Mouse (Mus musculus): ENCODE data around the gene Dhx8. TPM values are rescaled to one million over a fixed set of nuclear protein-coding genes. Genes with fewer than 3 reads are reported as not detected.

The Dhx8 gene
- total and polyA plus RNA-seq, 2 experiments from 2014 or later, result 12.4 to 13.1 TPM

GRCm38 (mm10) chr11:101756616-101757015, 23.9 kb downstream of the Dhx8 start:
- no peak overlapping the region for H3K4me3 ChIP-seq (ENCODE audit: low read depth, low read length)
- DNase-seq (ENCODE audit: low spot score), result no peak

GRCm38 (mm10) chr11:101757366-101757765, 24.6 kb downstream of the Dhx8 start:
- Histone ChIP-seq H3K9me3 (replicated peaks; ENCODE audit: control insufficient read depth, low read length) (no peaks in the 10 kb centered on the region), H3K36me3 (replicated peaks; ENCODE audit: control insufficient read depth, insufficient read depth, low read length) (peaks cover 92% of the 10 kb centered on the region), H3K27ac (ENCODE audit: low read depth) (peak overlapping the region; percentile 43), H3K4me1 (ENCODE audit: control insufficient read depth, insufficient read depth) (no peaks in the 10 kb centered on the region), H3K4me3 (ENCODE audit: low read depth, low read length) (no peak overlapping the region), H3K9ac (replicated peaks; ENCODE audit: low read depth, low read length) (no peak overlapping the region), H3K27me3 (ENCODE audit: control insufficient read depth, insufficient read depth, low read length) (no peaks in the 10 kb centered on the region), H3K4me2 (ENCODE audit: low read depth, low read length) (no peak overlapping the region)
- TF ChIP-seq EP300 (IDR thresholded peaks at IDR 0.05; ENCODE audit: low read depth) (no peak), CTCF (IDR thresholded peaks at IDR 0.05; ENCODE audit: low read depth) (no peak)
- peak; percentile 24; the same call in 1 of the 2 replicates for ATAC-seq (ENCODE audit: insufficient read depth, low read depth)
- peak; percentile 28 for DNase-seq (ENCODE audit: low spot score)
- 72% methylated on average over 8 of the region's 8 CpGs for WGBS

More at GRCm38 (mm10) chr11:101756616-101757015, 23.9 kb downstream of the Dhx8 start:
- 90% methylated on average over 8 of the region's 8 CpGs for WGBS
- no peak for ATAC-seq (ENCODE audit: insufficient read depth, low read depth)
- TF ChIP-seq CTCF (IDR thresholded peaks at IDR 0.05; ENCODE audit: low read depth), result no peak
- no peak for TF ChIP-seq EP300 (IDR thresholded peaks at IDR 0.05; ENCODE audit: low read depth)
- H3K36me3 ChIP-seq (replicated peaks; ENCODE audit: control insufficient read depth, insufficient read depth, low read length), result peaks cover 92% of the 10 kb centered on the region
- H3K4me2 ChIP-seq (ENCODE audit: low read depth, low read length), result no peak overlapping the region
- H3K4me1 ChIP-seq (ENCODE audit: control insufficient read depth, insufficient read depth), result no peaks in the 10 kb centered on the region
- H3K27ac ChIP-seq (ENCODE audit: low read depth), result no peak overlapping the region
- no peaks in the 10 kb centered on the region for H3K9me3 ChIP-seq (replicated peaks; ENCODE audit: control insufficient read depth, low read length)
- H3K9ac ChIP-seq (replicated peaks; ENCODE audit: low read depth, low read length), result no peak overlapping the region
- no peaks in the 10 kb centered on the region for H3K27me3 ChIP-seq (ENCODE audit: control insufficient read depth, insufficient read depth, low read length)

- Histone ChIP-seq H3K27me3 (ENCODE audit: control insufficient read depth, insufficient read depth, low read length) (no peaks in the 10 kb centered on the region), H3K36me3 (replicated peaks; ENCODE audit: control insufficient read depth, insufficient read depth, low read length) (peaks cover 90% of the 10 kb centered on the region), H3K27ac (ENCODE audit: low read depth) (no peak overlapping the region), H3K9ac (replicated peaks; ENCODE audit: low read depth, low read length) (no peak overlapping the region), H3K9me3 (replicated peaks; ENCODE audit: control insufficient read depth, low read length) (no peaks in the 10 kb centered on the region), H3K4me3 (ENCODE audit: low read depth, low read length) (no peak overlapping the region), H3K4me1 (ENCODE audit: control insufficient read depth, insufficient read depth) (no peaks in the 10 kb centered on the region), H3K4me2 (ENCODE audit: low read depth, low read length) (no peak overlapping the region)
- DNase-seq (ENCODE audit: low spot score) (no peak), ATAC-seq (ENCODE audit: insufficient read depth, low read depth) (no peak)
- WGBS, result 59% methylated on average over 5 of the region's 5 CpGs
- TF ChIP-seq EP300 (IDR thresholded peaks at IDR 0.05; ENCODE audit: low read depth), result no peak
- TF ChIP-seq CTCF (IDR thresholded peaks at IDR 0.05; ENCODE audit: low read depth), result no peak
Measured at GRCm38 (mm10) chr11:101758431-101758830, 25.7 kb downstream of the Dhx8 start.

- Histone ChIP-seq H3K27me3 (ENCODE audit: control insufficient read depth, insufficient read depth, low read length) (no peaks in the 10 kb centered on the region), H3K4me1 (ENCODE audit: control insufficient read depth, insufficient read depth) (no peaks in the 10 kb centered on the region), H3K27ac (ENCODE audit: low read depth) (no peak overlapping the region), H3K4me2 (ENCODE audit: low read depth, low read length) (no peak overlapping the region), H3K9me3 (replicated peaks; ENCODE audit: control insufficient read depth, low read length) (no peaks in the 10 kb centered on the region), H3K4me3 (ENCODE audit: low read depth, low read length) (no peak overlapping the region), H3K9ac (replicated peaks; ENCODE audit: low read depth, low read length) (no peak overlapping the region), H3K36me3 (replicated peaks; ENCODE audit: control insufficient read depth, insufficient read depth, low read length) (peaks cover 87% of the 10 kb centered on the region)
- ATAC-seq (ENCODE audit: insufficient read depth, low read depth) (no peak), DNase-seq (ENCODE audit: low spot score) (no peak)
- 91% methylated on average over 3 of the region's 3 CpGs for WGBS
- no peak for TF ChIP-seq CTCF (IDR thresholded peaks at IDR 0.05; ENCODE audit: low read depth)
- TF ChIP-seq EP300 (IDR thresholded peaks at IDR 0.05; ENCODE audit: low read depth), result no peak
Measured at GRCm38 (mm10) chr11:101759530-101759929, 26.8 kb downstream of the Dhx8 start.

- Histone ChIP-seq H3K4me2 (ENCODE audit: low read depth, low read length) (no peak overlapping the region), H3K9me3 (replicated peaks; ENCODE audit: control insufficient read depth, low read length) (no peaks in the 10 kb centered on the region), H3K9ac (replicated peaks; ENCODE audit: low read depth, low read length) (no peak overlapping the region), H3K27ac (ENCODE audit: low read depth) (no peak overlapping the region), H3K36me3 (replicated peaks; ENCODE audit: control insufficient read depth, insufficient read depth, low read length) (peaks cover 89% of the 10 kb centered on the region), H3K4me3 (ENCODE audit: low read depth, low read length) (no peak overlapping the region), H3K27me3 (ENCODE audit: control insufficient read depth, insufficient read depth, low read length) (no peaks in the 10 kb centered on the region), H3K4me1 (ENCODE audit: control insufficient read depth, insufficient read depth) (no peaks in the 10 kb centered on the region)
- DNase-seq (ENCODE audit: low spot score) (peak; percentile 77), ATAC-seq (ENCODE audit: insufficient read depth, low read depth) (no peak)
- WGBS, result 48% methylated on average over 7 of the region's 7 CpGs
- TF ChIP-seq CTCF (IDR thresholded peaks at IDR 0.05; ENCODE audit: low read depth) (peak; percentile 81), EP300 (IDR thresholded peaks at IDR 0.05; ENCODE audit: low read depth) (no peak)
Measured at GRCm38 (mm10) chr11:101763723-101764122, 31.0 kb downstream of the Dhx8 start.

GRCm38 (mm10) chr11:101764546-101764945, 31.8 kb downstream of the Dhx8 start:
- Histone ChIP-seq H3K27me3 (ENCODE audit: control insufficient read depth, insufficient read depth, low read length) (no peaks in the 10 kb centered on the region), H3K27ac (ENCODE audit: low read depth) (no peak overlapping the region), H3K9ac (replicated peaks; ENCODE audit: low read depth, low read length) (no peak overlapping the region), H3K4me1 (ENCODE audit: control insufficient read depth, insufficient read depth) (no peaks in the 10 kb centered on the region), H3K9me3 (replicated peaks; ENCODE audit: control insufficient read depth, low read length) (no peaks in the 10 kb centered on the region), H3K36me3 (replicated peaks; ENCODE audit: control insufficient read depth, insufficient read depth, low read length) (peaks cover 81% of the 10 kb centered on the region), H3K4me3 (ENCODE audit: low read depth, low read length) (no peak overlapping the region), H3K4me2 (ENCODE audit: low read depth, low read length) (no peak overlapping the region)
- WGBS, result 92% methylated on average over 8 of the region's 8 CpGs
- DNase-seq (ENCODE audit: low spot score) (no peak), ATAC-seq (ENCODE audit: insufficient read depth, low read depth) (no peak)
- TF ChIP-seq CTCF (IDR thresholded peaks at IDR 0.05; ENCODE audit: low read depth), result no peak
- no peak for TF ChIP-seq EP300 (IDR thresholded peaks at IDR 0.05; ENCODE audit: low read depth)
